Mouse (Mus musculus) olfactory bulb, adult 2 months (tissue): Measurements from ENCODE around the gene Card19.

Source experiments
- CTCF ChIP-seq: fragments of 200-500 bp; IDR thresholded peaks from 2 replicates; pipeline ENCODE4 v1.5.1; 2012; ENCODE audit warnings: low read depth, mild to moderate bottlenecking, low read length, moderate library complexity; ENCODE audit not compliant: insufficient read depth
- POLR2A ChIP-seq: fragments of 200-500 bp; IDR thresholded peaks from 2 replicates; pipeline ENCODE4 v1.6.1; 2012; ENCODE audit warnings: mild to moderate bottlenecking, low read depth, low read length, moderate library complexity; ENCODE audit not compliant: insufficient read depth

DNA sequence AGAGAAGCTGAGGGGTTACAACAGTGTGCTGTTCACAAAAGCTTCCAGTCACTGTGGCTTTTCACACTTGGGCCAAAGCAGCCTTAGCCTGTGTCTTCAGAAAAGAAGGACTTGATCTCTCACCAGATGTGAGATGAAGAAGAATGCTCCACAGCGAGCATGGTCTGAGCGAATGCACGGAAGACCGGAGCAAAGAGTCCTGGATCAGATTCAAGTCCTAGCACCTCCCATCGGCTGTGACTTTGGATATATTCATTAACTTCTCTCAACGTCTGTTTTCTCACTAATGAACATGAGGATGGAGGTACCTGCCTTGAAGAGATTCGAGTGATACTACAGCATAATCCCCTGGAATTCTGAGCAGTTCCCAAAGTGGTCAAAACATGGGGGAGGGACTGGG lies 61.2 kb downstream of the Card19 start:
- TF ChIP-seq CTCF (no peak), POLR2A (no peak)
